Mouse (Mus musculus): ENCODE results near the gene Tmtc1.

DNA sequence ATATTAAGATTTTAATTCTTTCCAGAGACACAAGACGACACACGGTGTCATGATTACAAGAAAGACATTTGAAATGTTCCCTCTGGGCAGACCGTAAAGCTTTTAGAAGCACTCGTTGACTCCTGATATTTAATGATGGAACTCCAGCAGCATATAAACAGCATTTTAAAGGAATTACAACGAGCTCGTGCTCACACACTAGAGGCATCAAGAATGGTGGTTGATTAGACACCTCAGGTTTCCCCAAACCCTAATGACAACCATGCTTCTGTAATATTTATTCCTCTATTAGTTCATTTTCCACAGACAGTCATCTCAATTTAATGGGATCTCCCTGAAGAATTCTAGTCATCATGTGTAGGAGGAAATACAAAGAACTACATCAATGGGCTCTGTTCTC lies 164.9 kb downstream of the Tmtc1 start:
- TF ChIP-seq CTCF (IDR thresholded peaks at IDR 0.05; ENCODE audit: low read depth, low read length) (no peak), POLR2A (IDR thresholded peaks at IDR 0.05; ENCODE audit: borderline replicate concordance, low read depth, low read length) (no peak)

All from bone marrow macrophage, adult 2 months (primary cell).